Mouse (Mus musculus) megakaryocyte progenitor cell, adult 5-6 weeks (primary cell): ENCODE results near the gene Anks1b. TPM values are rescaled to one million over a fixed set of nuclear protein-coding genes. Genes with fewer than 3 reads are reported as not detected.

Experiments
- ATAC-seq: replicated peaks from 2 replicates; pipeline ENCODE4 v1.8.0; 2016; ENCODE audit warnings: mild to moderate bottlenecking, moderate TSS enrichment, inconsistent platforms; ENCODE audit not compliant: poor library complexity
- total RNA-seq, 2 experiments: library from RNA; stranded (forward) in 1 of 2; stranded (reverse) in 1 of 2; fragments of 157-497, 149-512 nt in 1 of 2; fragments of 200-1000 nt in 1 of 2; gene quantifications; 2 replicates each; pipeline versions ENCODE4 v1.2.3 to v1.2.4; 2015 to 2017

The Anks1b gene
- total RNA-seq, 2 experiments from 2014 or later: not detected

- ATAC-seq: no peak
These were observed 73.5 kb downstream of the Anks1b start for GRCm38 (mm10) chr10:89946636-89947349.

- no peak for ATAC-seq
These were observed 101.1 kb downstream of the Anks1b start for GRCm38 (mm10) chr10:89974361-89974760.

- no peak for ATAC-seq
These were observed 102.1 kb downstream of the Anks1b start for GRCm38 (mm10) chr10:89975431-89975841.

GRCm38 (mm10) chr10:89976577-89976976, 103.3 kb downstream of the Anks1b start:
- no peak for ATAC-seq

GRCm38 (mm10) chr10:89994171-89994570, 120.9 kb downstream of the Anks1b start:
- no peak for ATAC-seq

- ATAC-seq: no peak
These were observed 122.5 kb downstream of the Anks1b start for GRCm38 (mm10) chr10:89995621-89996428.

GRCm38 (mm10) chr10:90003980-90004729, 130.8 kb downstream of the Anks1b start:
- no peak for ATAC-seq

GRCm38 (mm10) chr10:90004882-90005281, 131.6 kb downstream of the Anks1b start:
- ATAC-seq: no peak

- no peak for ATAC-seq
These were observed 159.7 kb downstream of the Anks1b start for GRCm38 (mm10) chr10:90033037-90033436.

GRCm38 (mm10) chr10:90043287-90043686, 170.0 kb downstream of the Anks1b start:
- ATAC-seq: no peak

GRCm38 (mm10) chr10:90043773-90044172, 170.5 kb downstream of the Anks1b start:
- ATAC-seq: no peak

GRCm38 (mm10) chr10:90044229-90044628, 170.9 kb downstream of the Anks1b start:
- no peak for ATAC-seq

- no peak for ATAC-seq
These were observed 195.3 kb downstream of the Anks1b start for GRCm38 (mm10) chr10:90068651-90069050.

GRCm38 (mm10) chr10:90077930-90078329, 204.6 kb downstream of the Anks1b start:
- no peak for ATAC-seq

GRCm38 (mm10) chr10:90081151-90081550, 207.8 kb downstream of the Anks1b start:
- ATAC-seq: no peak

- ATAC-seq: peak; percentile 70; the same call in 1 of the 2 replicates
These were observed 208.3 kb downstream of the Anks1b start for GRCm38 (mm10) chr10:90081630-90082029.

GRCm38 (mm10) chr10:90093877-90094276, 220.6 kb downstream of the Anks1b start:
- ATAC-seq: no peak

GRCm38 (mm10) chr10:90112662-90113061, 239.4 kb downstream of the Anks1b start:
- no peak for ATAC-seq

- no peak for ATAC-seq
These were observed 243.6 kb downstream of the Anks1b start for GRCm38 (mm10) chr10:90116867-90117266.

- no peak for ATAC-seq
These were observed 244.5 kb downstream of the Anks1b start for GRCm38 (mm10) chr10:90117836-90118235.

GRCm38 (mm10) chr10:90137538-90137937, 264.2 kb downstream of the Anks1b start:
- no peak for ATAC-seq
